Mouse (Mus musculus): ENCODE measurements around the gene Myo3b. TPM values are rescaled to one million over a fixed set of nuclear protein-coding genes. Genes with fewer than 3 reads are reported as not detected.

Gene Myo3b
- total and polyA plus RNA-seq, 2 experiments: not detected

DNA sequence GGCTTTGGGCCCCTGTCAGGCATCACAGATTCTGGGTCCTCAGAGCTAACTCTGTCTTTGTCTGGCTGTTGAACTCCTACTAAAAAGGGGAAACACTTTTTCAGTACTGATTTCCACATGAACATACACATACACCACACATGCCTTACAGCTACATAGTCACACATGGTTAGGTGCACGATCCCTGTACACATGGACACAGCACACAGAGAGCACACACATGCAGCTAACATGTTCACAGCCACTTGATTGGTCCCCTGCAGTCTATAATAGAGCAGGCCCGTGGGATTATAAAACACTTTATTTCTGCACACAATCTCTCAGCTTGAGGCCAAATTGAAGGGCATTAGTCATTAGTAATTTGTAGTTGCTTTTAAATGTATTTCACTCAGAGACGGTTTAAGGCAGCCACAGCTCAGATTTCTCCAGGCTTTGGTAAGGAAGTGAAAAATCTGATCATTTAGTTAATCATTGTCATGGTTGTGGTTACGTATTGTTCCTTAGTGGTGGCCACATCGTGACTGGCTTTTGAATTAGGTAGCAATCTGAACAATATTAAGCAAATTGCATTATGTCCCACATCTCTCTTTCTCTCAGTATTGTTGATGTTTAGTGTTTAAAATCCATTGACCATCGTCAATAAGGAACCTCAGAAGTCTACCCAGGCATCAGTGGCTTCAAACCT, 27.6 kb downstream of the Myo3b start:
- Histone ChIP-seq H3K79me2 (ENCODE audit: control insufficient read depth, insufficient read depth, low read length) (no peaks in the 10 kb centered on the region), H3K4me3 (ENCODE audit: insufficient read depth, low read depth, low read length) (no peak overlapping the region), H3K27me3 (ENCODE audit: control insufficient read depth, insufficient read depth, low read length) (no peaks in the 10 kb centered on the region), H3K36me3 (ENCODE audit: control insufficient read depth, insufficient read depth, low read length) (no peaks in the 10 kb centered on the region), H3K27ac (replicated peaks; ENCODE audit: insufficient read depth, low read depth, low read length) (no peak overlapping the region), H3K4me1 (ENCODE audit: control insufficient read depth, insufficient read depth, low read length) (no peaks in the 10 kb centered on the region), H3K9ac (ENCODE audit: low read depth, low read length) (no peak overlapping the region)
- no peak for DNase-seq (ENCODE audit: extremely low read depth, low read depth, low spot score)
- 57% methylated on average over 6 of the region's 6 CpGs for WGBS
- TF ChIP-seq POLR2A (IDR thresholded peaks at IDR 0.05; ENCODE audit: extremely low read depth, insufficient read depth, low read length): no peak
- TF ChIP-seq CTCF (IDR thresholded peaks at IDR 0.05; ENCODE audit: low read depth, low read length): no peak

DNA sequence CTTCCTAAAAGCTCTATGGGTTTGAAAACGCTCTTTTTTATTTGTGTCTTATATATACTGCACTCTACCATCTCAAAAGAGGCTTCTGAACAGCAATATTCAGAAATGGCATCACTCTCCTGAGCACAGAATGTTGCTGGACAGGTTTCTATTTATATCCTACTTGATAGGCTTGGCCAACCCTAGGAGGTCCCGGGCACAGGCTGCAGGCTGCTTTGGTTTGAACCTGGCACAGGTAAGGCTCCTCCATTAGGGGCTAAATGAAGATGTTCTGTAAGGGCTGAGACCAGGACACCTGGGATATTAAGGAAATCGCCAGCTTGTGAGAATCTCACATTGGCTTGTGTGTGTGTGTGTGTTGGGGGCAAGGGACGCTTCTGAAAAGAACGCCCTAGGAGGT, 30.9 kb downstream of the Myo3b start:
- Histone ChIP-seq H3K36me3 (ENCODE audit: control insufficient read depth, insufficient read depth, low read length) (no peaks in the 10 kb centered on the region), H3K4me1 (ENCODE audit: control insufficient read depth, insufficient read depth, low read length) (no peaks in the 10 kb centered on the region), H3K4me3 (ENCODE audit: insufficient read depth, low read depth, low read length) (no peak overlapping the region), H3K9ac (ENCODE audit: low read depth, low read length) (no peak overlapping the region), H3K79me2 (ENCODE audit: control insufficient read depth, insufficient read depth, low read length) (no peaks in the 10 kb centered on the region), H3K27ac (replicated peaks; ENCODE audit: insufficient read depth, low read depth, low read length) (no peak overlapping the region), H3K27me3 (ENCODE audit: control insufficient read depth, insufficient read depth, low read length) (no peaks in the 10 kb centered on the region)
- WGBS: 83% methylated on average over 5 of the region's 5 CpGs
- DNase-seq (ENCODE audit: extremely low read depth, low read depth, low spot score): no peak
- no peak for TF ChIP-seq CTCF (IDR thresholded peaks at IDR 0.05; ENCODE audit: low read depth, low read length)
- no peak for TF ChIP-seq POLR2A (IDR thresholded peaks at IDR 0.05; ENCODE audit: extremely low read depth, insufficient read depth, low read length)

DNA sequence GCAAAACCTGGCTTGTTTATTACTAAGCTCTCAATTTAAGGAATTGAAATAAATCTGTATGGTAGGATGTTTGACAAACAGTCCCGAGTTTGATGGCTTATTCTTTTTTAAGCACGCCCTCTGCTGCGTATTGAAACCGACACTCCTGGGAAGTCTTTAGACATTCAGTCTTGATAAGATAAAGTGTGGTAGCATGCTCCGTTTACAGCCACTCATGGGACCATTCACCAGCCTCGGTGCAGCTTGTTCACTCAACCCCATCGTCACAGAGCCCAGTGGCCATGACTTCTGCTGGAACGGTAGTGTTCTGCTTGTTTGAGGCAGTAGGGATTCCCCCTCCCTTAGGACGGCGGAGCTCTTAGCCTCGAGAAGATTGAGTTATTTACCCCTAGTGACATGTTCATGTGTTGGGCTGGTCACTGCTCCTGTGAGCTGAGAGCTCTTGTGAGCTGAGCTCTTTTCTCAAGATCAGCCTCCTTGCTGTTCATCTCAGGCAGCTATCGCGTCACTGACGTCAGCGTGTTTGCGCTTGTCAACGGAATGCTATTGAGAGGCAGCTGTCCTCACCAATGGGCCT, 44.6 kb downstream of the Myo3b start:
- no peaks in the 10 kb centered on the region for H3K4me1 ChIP-seq (ENCODE audit: control insufficient read depth, insufficient read depth, low read length)
- TF ChIP-seq CTCF (IDR thresholded peaks at IDR 0.05; ENCODE audit: low read depth, low read length) (no peak), POLR2A (IDR thresholded peaks at IDR 0.05; ENCODE audit: extremely low read depth, insufficient read depth, low read length) (no peak)
- peaks cover 3% of the 10 kb centered on the region; the same call in 1 of the 2 replicates for H3K27me3 ChIP-seq (ENCODE audit: control insufficient read depth, insufficient read depth, low read length)
- no peak overlapping the region for H3K9ac ChIP-seq (ENCODE audit: low read depth, low read length)
- H3K4me3 ChIP-seq (ENCODE audit: insufficient read depth, low read depth, low read length): no peak overlapping the region
- 38% methylated on average over 17 of the region's 17 CpGs for WGBS
- no peaks in the 10 kb centered on the region for H3K79me2 ChIP-seq (ENCODE audit: control insufficient read depth, insufficient read depth, low read length)
- H3K36me3 ChIP-seq (ENCODE audit: control insufficient read depth, insufficient read depth, low read length): no peaks in the 10 kb centered on the region
- DNase-seq (ENCODE audit: extremely low read depth, low read depth, low spot score): no peak
- no peak overlapping the region for H3K27ac ChIP-seq (replicated peaks; ENCODE audit: insufficient read depth, low read depth, low read length)

DNA sequence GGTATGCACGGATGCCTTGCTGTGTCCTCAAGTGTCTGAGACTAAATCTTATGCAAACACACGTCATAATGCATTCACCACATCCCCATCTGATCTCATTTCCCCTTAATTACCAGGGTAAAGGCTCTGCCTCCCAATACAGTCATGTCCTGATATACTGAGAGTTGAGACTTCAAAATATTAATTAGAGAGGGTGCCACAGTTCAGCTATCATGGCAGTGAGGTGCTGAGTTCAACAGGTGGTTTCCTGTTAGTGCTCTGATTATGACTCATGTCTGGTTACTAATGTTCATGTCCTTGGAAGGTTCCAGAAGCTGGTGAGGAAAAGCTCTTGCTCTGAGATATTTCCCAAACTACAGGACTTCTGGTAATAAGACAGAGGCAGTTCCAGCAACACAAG, 52.3 kb downstream of the Myo3b start:
- Histone ChIP-seq H3K36me3 (ENCODE audit: control insufficient read depth, insufficient read depth, low read length) (no peaks in the 10 kb centered on the region), H3K4me1 (ENCODE audit: control insufficient read depth, insufficient read depth, low read length) (no peaks in the 10 kb centered on the region), H3K27ac (replicated peaks; ENCODE audit: insufficient read depth, low read depth, low read length) (no peak overlapping the region; the same call in 1 of the 2 replicates), H3K4me3 (ENCODE audit: insufficient read depth, low read depth, low read length) (no peak overlapping the region), H3K9ac (ENCODE audit: low read depth, low read length) (no peak overlapping the region), H3K27me3 (ENCODE audit: control insufficient read depth, insufficient read depth, low read length) (no peaks in the 10 kb centered on the region), H3K79me2 (ENCODE audit: control insufficient read depth, insufficient read depth, low read length) (no peaks in the 10 kb centered on the region)
- WGBS: 61% methylated on average over 2 of the region's 2 CpGs
- DNase-seq (ENCODE audit: extremely low read depth, low read depth, low spot score): peak; percentile 5
- TF ChIP-seq CTCF (IDR thresholded peaks at IDR 0.05; ENCODE audit: low read depth, low read length) (no peak), POLR2A (IDR thresholded peaks at IDR 0.05; ENCODE audit: extremely low read depth, insufficient read depth, low read length) (no peak)

DNA sequence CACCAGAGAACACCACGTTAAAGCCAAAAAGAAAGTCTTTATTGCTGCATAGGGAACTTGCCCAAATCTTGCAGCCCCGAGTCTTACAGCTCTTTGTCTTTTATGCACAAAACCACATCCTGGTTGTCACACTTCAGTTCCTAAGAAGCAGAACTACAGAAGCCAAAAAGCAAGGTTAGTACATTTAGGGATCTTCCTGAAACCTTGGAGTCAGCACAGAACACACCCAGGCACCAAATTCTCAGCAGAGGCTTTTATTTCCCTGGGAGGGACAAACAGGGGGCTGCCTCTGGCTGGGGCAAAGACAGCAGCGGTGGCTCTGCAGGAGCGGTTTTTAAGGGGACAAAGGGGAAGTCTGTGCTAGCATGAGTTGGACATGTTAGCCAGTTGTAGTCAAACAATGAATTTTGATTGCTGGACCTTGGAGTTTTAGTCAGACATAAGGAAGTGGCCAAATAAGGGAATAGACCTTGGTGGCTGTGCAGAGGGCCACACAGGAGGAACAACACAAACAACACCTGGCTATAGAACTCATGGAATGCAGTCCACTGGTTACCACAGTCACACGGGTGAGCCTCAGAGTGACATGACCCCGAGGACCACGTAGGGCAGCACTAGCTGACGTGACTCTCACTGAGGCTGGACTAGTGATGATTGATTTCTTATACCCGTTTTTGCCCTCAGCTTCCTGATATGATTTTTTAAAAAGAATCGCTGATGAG, 53.0 kb downstream of the Myo3b start:
- Histone ChIP-seq H3K9ac (ENCODE audit: low read depth, low read length) (no peak overlapping the region), H3K27ac (replicated peaks; ENCODE audit: insufficient read depth, low read depth, low read length) (no peak overlapping the region; the same call in 1 of the 2 replicates), H3K4me1 (ENCODE audit: control insufficient read depth, insufficient read depth, low read length) (no peaks in the 10 kb centered on the region), H3K79me2 (ENCODE audit: control insufficient read depth, insufficient read depth, low read length) (no peaks in the 10 kb centered on the region), H3K4me3 (ENCODE audit: insufficient read depth, low read depth, low read length) (no peak overlapping the region), H3K27me3 (ENCODE audit: control insufficient read depth, insufficient read depth, low read length) (no peaks in the 10 kb centered on the region), H3K36me3 (ENCODE audit: control insufficient read depth, insufficient read depth, low read length) (no peaks in the 10 kb centered on the region)
- DNase-seq (ENCODE audit: extremely low read depth, low read depth, low spot score): peak; percentile 13
- 53% methylated on average over 10 of the region's 10 CpGs for WGBS
- no peak for TF ChIP-seq CTCF (IDR thresholded peaks at IDR 0.05; ENCODE audit: low read depth, low read length)
- no peak for TF ChIP-seq POLR2A (IDR thresholded peaks at IDR 0.05; ENCODE audit: extremely low read depth, insufficient read depth, low read length)

Measured in liver, adult 2 months (tissue).